Mouse (Mus musculus) kidney, adult 8-10 months (tissue): ENCODE results near the gene Rnf157.
A peak's percentile ranks its signal among the peaks of the same experiment; 100 is the strongest.
"Not testable (repeated sequence)": the region's sequence is repeated elsewhere in the genome, so short reads cannot be mapped to it uniquely, and the experiment has no call there.

Experiments
- DNase-seq, 2 experiments: peaks; one replicate each; pipeline ENCODE4 v3.0.0; 2022

Gene Rnf157

DNA sequence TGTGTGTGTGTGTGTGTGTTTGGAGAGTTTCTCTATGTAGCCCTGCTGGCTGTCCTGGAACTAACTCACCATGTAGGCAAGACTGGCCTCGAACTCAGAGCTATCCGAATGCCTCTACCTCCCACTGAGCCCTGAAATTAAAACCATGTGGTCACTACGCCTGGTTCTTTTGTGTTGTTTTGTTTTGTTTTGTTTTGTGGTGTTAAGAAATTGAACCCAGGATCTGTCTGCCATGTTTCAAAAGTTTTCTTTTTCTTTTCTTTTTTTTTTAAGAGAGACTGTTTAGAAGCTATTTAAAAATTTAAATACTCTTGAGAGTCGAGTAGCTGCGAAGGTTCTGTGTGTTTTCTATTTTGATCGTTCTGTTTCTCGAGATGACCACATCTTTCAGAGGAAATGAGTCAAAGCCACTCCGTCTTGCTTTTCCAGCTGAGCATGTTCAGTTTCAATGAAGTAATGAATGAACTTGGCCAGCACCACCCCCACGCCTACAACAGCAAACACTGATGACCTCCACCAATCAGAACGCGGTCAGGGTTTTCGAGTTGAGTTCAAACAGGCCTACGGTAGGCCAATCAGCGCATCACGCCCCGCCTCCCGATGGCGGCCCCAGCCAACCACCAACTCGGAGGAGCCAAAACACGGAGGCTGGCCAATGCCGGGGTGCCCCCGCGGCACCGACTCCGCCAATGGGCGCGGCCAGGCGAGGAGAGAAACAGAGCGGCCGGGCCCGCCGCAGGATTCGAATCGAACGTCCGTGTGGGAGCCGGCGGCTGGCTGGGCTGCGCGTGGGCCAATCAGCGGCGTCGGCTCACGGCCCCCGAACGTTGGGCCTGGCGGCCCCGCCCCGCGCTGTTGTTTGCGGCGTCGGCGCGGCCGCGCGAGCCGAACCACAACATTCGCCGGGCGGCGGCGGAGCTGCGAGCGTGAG, 20.8 kb upstream of the Rnf157 start, which contains the start of gene Ubald2:
Ubald2 (plus strand) TSS at position 739 of the 931 bp plus-strand sequence.
- peak; percentile 99 to 100 for DNase-seq

DNA sequence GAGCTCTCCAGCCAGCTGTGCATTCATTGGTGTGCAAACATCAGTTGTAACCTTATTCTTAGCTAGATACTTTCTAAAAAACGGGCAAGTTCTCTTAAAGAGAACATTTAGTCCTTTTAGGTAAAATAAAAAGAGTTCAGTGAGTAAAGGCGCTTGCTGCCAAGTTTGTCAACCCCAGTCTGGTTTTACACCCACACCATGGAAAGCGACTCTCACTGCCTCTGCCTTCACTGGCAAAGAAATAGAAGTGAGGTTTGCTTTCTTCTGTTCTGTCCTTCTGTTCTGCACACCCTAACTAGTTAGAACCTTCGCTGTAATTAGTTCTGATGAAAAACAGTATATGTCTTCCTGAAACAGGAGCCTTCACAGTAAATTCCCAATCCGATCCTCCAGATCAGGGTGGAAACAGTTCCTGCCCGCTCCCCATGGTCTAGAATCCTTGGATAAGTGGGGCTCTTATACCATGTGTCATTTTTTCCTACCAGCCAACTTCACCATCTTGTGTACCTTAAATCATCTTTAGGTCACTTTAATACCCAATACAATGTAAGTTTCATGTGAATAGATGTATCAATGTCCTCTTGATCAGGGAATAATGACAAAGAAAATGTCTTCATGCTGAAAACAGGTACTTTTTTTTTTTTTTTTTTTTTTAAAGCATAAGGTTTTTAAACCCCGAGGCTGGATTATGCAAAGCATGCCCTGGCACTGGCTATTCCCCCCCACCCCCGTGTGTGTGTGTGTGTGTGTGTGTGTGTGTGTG, 19.9 kb upstream of the Rnf157 start:
- no peak for DNase-seq

DNA sequence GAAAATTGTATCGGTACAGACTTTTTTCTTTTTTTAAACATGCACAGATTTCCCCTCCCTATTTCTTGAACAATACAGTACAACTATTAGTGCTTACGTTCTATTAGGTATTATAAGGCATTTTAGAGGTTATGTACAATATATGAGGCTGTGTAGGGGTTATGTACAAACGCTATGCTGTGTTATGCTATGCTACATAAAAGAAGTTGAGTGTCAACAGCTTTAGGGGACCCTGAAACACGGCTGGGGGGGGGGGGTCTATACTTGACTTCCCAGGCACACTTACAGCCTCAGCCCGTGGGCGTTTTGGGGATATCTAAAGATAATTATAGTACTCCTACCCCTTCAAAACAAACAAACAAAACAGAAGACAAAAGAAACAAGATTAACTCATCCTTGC, 19.3 kb upstream of the Rnf157 start:
- no peak for DNase-seq

DNA sequence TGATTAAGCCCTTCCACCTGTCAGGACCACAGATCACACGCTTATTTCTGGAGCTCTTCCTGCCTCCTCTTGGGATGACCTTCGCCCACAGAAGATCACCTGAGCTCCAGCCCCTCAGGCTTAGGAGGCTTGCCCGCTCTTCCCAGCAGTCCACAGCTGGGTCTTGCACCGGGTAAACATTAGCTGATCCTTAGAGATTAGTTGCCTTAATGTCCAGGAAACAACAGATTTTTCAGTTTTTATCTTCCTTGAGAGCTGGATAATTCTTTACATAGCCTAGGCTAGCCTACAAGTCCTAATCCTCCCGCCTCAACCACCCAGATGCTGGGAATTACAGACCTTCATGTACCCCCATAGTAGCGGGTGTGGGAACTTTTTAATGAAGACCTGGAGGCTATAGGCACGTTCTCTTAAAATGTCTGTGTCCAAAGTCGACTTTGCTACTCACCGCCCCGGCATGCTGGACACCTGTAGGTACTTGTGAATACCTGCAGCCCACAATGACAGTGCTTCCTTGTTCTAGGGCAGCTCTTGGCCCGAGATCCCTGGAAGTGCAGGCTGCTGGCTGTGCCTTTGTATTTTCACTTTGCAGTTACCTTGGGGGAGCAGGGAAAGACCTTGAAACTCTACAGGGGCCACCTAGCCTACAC, 18.7 kb upstream of the Rnf157 start:
- peak; percentile 55 to 61 for DNase-seq

DNA sequence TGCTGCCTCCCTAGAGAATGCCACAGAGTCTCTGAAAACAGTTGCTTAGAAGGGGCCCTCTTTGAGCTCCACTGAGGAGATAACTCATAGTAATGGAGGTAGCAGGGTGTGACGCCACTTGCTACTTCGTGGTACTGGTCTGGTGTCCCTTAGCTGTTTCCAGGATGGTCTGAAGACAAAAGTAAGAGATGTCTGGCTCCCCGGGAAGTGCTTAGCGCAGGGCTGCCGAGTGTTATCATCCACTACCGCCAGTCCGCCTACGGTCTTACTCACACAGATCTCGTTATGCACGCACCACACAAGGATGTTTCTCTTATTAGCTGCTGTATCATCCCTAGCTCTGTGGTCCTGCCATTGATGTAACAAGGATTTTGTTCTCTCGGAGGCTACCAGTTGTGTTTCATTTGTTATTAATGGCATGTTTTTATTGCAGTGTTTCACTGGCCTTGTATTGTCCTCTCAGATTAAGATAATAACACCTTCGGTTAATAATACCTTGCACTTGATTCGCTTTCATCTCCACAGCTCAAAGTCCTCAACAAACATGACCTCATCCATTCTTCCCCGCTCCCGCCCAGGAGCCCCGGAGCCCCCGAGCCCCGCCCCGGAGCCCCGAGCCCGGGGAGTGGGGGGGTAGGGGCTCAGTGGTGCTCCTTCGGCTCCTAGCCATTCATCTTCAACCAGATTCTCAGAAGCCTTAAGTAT, 18.0 kb upstream of the Rnf157 start:
- no peak for DNase-seq

GRCm38 (mm10) chr11:116429862-116430613, 17.2 kb upstream of the Rnf157 start:
- DNase-seq = no peak

DNA sequence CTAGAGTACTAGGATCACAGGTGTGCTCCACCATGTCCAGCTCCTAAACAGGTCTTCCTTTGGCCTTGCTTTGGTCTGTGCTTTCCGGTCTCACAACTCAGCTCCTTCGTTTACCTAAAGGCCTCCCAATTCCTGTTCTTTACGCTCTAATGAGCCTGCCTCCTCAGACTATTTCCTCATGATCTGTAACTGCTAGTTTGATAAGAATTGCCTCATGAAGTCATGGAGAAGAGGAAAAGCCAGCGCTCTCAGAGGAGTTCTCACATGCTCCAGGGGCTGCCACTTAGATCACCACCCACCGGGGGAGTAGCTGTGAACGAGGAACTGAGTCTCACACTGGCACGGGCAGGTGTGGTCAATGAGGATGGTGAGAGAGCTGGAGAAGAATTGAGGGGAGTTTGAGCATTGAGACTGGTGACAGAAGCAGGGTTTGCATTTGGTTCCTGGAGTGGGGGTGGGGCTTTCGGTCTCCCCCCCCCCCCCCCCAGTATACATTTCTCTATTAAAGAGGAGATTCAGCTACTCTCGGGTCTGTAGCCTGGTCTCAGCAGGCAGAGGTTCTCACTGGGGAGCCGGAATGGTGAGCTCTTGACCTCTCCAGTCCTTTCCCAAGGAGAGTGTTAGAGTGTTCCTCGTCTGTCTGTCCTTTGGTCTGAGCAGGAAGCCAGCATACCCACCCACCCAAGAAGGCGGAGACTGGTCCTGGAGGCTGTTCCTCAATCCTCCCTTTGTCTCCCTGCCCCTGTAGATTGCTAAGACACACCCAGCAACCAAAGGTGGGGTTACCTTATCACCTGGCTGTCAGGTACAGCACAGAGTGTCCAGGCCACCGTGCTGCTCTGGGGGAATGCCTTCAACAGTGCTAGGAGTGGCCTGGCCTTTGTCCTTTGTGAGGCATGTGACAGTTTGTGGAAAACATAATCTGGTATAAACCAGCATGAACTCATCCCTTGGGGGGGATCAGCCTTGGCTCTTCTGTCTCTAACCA, 16.3 kb upstream of the Rnf157 start:
- DNase-seq = no peak

- no peak for DNase-seq
These were observed 14.2 kb upstream of the Rnf157 start for GRCm38 (mm10) chr11:116426852-116427575.

DNA sequence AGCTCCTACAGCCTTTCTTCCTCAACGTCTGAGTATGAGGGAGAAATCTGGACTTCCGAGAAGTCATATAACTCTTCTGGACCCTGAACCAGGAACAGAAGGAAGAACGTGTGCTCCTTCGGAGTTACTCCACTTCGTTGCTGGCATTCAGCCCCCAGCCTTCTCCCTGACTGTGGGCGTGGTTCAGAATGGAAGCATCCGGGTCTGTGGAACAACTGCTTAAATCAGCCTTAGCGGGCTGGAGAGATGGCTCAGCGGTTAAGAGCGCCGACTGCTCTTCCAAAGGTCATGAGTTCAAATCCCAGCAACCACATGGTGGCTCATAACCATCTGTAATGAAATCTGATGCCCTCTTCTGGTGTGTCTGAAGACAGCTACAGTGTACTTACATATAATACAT, 13.5 kb upstream of the Rnf157 start:
- DNase-seq = not testable (repeated sequence)

- no peak for DNase-seq
These were observed 12.0 kb upstream of the Rnf157 start for GRCm38 (mm10) chr11:116424621-116425407.

- no peak for DNase-seq
These were observed 11.2 kb upstream of the Rnf157 start for GRCm38 (mm10) chr11:116423782-116424620.

- no peak for DNase-seq
These were observed 10.4 kb upstream of the Rnf157 start for GRCm38 (mm10) chr11:116423214-116423613.

GRCm38 (mm10) chr11:116422562-116422961, 9.7 kb upstream of the Rnf157 start:
- no peak for DNase-seq

- DNase-seq = no peak
These were observed 8.3 kb upstream of the Rnf157 start for GRCm38 (mm10) chr11:116421102-116421501.

- DNase-seq = no peak
These were observed 6.1 kb upstream of the Rnf157 start for GRCm38 (mm10) chr11:116418841-116419462.

DNA sequence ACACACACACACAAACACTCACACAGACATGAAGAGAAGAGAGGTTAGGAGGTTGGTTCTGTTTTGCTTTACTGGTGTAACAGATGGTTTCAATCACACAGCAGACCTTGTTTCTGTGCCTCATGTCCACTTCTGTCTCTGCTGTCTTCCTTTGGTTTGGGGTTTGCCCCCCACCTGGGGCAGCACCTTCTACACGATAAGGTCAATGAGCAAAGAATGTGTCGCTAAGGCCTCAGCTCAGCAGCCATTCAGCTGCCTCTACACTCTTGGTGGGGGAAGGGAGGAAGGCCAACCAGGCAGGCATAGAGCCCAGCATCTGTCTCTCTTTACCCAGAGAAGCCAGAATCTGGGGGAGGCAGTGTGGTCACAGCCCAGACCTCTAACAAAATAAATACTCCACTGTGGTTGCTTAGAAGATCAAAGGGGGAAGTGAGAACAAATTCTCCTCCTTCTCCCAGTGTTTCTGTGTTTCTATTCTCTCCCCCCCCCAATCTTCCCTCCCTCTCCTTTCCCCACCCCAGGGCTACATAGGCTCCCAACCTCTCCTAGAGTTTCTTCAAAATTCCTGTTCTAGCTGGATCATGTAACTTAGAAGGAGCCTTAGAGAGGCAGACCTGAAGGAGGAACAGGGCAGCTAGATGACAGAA, 5.5 kb upstream of the Rnf157 start:
- DNase-seq = no peak

- no peak for DNase-seq
These were observed 4.2 kb upstream of the Rnf157 start for GRCm38 (mm10) chr11:116417054-116417453.
